Mouse (Mus musculus): ENCODE results near the gene Gm10491. TPM values are rescaled to one million over a fixed set of nuclear protein-coding genes. Genes with fewer than 3 reads are reported as not detected.

Gm10491 gene
- polyA plus RNA-seq (2015; fragmentation: Nextera tagmentation; extraction: Ambion mirVana): not detected in 2 replicates

GRCm38 (mm10) chrX:7907735-7908134 lies at the start of gene Gm10491:
Gene Gm10491 (minus strand): TSS chrX:7907835.

GRCm38 (mm10) chrX:7947108-7947899 lies 39.7 kb upstream of the Gm10491 start, which contains the start of gene Hdac6:
Gene Hdac6 (minus strand): TSS chrX:7947889.

GRCm38 (mm10) chrX:7928270-7928790 lies 20.7 kb upstream of the Gm10491 start, which contains the start of gene Eras:
Gene Eras (minus strand): TSS chrX:7928607.

GRCm38 (mm10) chrX:7919601-7920383 lies 12.2 kb upstream of the Gm10491 start, which contains the start of gene Pcsk1n:
Gene Pcsk1n (plus strand): TSS chrX:7919822.

GRCm38 (mm10) chrX:7909242-7909641 lies 1.6 kb upstream of the Gm10491 start, which contains the start of gene Gm10490:
Gene Gm10490 (plus strand): TSS chrX:7909542.

GRCm38 (mm10) chrX:7898880-7899874 lies 8.5 kb downstream of the Gm10491 start, which contains the start of the genes Pqbp1 and Timm17b:
Gene Pqbp1 (minus strand): TSS chrX:7899269.
Gene Timm17b (plus strand): TSS chrX:7899357.

GRCm38 (mm10) chrX:7883841-7884567 lies 23.6 kb downstream of the Gm10491 start, which contains the start of gene Slc35a2:
Gene Slc35a2 (plus strand): TSS chrX:7884028.

GRCm38 (mm10) chrX:7878007-7878419 lies 29.6 kb downstream of the Gm10491 start, which contains the start of gene Pim2:
Gene Pim2 (plus strand): TSS chrX:7878262.

Other genes with a start within 250 kb of the Gm10491 start
- gene Plp2, start 236.4 kb downstream of the Gm10491 start, polyA plus RNA-seq (2015; fragmentation: Nextera tagmentation; extraction: Ambion mirVana): 105 and 108 TPM in 2 replicates
- 1.1 and 1.4 TPM in 2 replicates for gene Magix, start 226.6 kb downstream of the Gm10491 start, polyA plus RNA-seq (2015; fragmentation: Nextera tagmentation; extraction: Ambion mirVana)
- gene Gpkow, start 210.7 kb downstream of the Gm10491 start, polyA plus RNA-seq (2015; fragmentation: Nextera tagmentation; extraction: Ambion mirVana): 19.0 and 19.1 TPM in 2 replicates
- 35.2 and 35.6 TPM in 2 replicates for gene Wdr45, start 193.5 kb downstream of the Gm10491 start, polyA plus RNA-seq (2015; fragmentation: Nextera tagmentation; extraction: Ambion mirVana)
- not detected in 2 replicates for gene Gm45208, start 185.6 kb downstream of the Gm10491 start, polyA plus RNA-seq (2015; fragmentation: Nextera tagmentation; extraction: Ambion mirVana)
- 17.1 and 24.0 TPM in 2 replicates for gene Praf2, start 179.4 kb downstream of the Gm10491 start, polyA plus RNA-seq (2015; fragmentation: Nextera tagmentation; extraction: Ambion mirVana)
- gene Ccdc120, start 156.9 kb downstream of the Gm10491 start, polyA plus RNA-seq (2015; fragmentation: Nextera tagmentation; extraction: Ambion mirVana): 2.5 and 3.2 TPM in 2 replicates
- 9.9 and 12.4 TPM in 2 replicates for gene Tfe3, start 145.3 kb downstream of the Gm10491 start, polyA plus RNA-seq (2015; fragmentation: Nextera tagmentation; extraction: Ambion mirVana)
- 21.5 and 23.4 TPM in 2 replicates for gene Gripap1, start 118.1 kb downstream of the Gm10491 start, polyA plus RNA-seq (2015; fragmentation: Nextera tagmentation; extraction: Ambion mirVana)
- 0.35 and 0.51 TPM in 2 replicates for gene Kcnd1, start 85.5 kb downstream of the Gm10491 start, polyA plus RNA-seq (2015; fragmentation: Nextera tagmentation; extraction: Ambion mirVana)
- gene Otud5, start 66.5 kb downstream of the Gm10491 start, polyA plus RNA-seq (2015; fragmentation: Nextera tagmentation; extraction: Ambion mirVana): 17.6 and 21.4 TPM in 2 replicates
- gene Pim2, start 29.6 kb downstream of the Gm10491 start, polyA plus RNA-seq (2015; fragmentation: Nextera tagmentation; extraction: Ambion mirVana): 1.0 and 1.1 TPM in 2 replicates
- 16.1 and 22.3 TPM in 2 replicates for gene Slc35a2, start 23.8 kb downstream of the Gm10491 start, polyA plus RNA-seq (2015; fragmentation: Nextera tagmentation; extraction: Ambion mirVana)
- 50.7 and 56.9 TPM in 2 replicates for gene Pqbp1, start 8.6 kb downstream of the Gm10491 start, polyA plus RNA-seq (2015; fragmentation: Nextera tagmentation; extraction: Ambion mirVana)
- 93.9 and 99.0 TPM in 2 replicates for gene Timm17b, start 8.5 kb downstream of the Gm10491 start, polyA plus RNA-seq (2015; fragmentation: Nextera tagmentation; extraction: Ambion mirVana)
- gene Gm10490, start 1.7 kb upstream of the Gm10491 start, polyA plus RNA-seq (2015; fragmentation: Nextera tagmentation; extraction: Ambion mirVana): not detected in 2 replicates
- gene Pcsk1n, start 12.0 kb upstream of the Gm10491 start, polyA plus RNA-seq (2015; fragmentation: Nextera tagmentation; extraction: Ambion mirVana): 0.06 and 0.21 TPM in 2 replicates
- not detected in 2 replicates for gene Eras, start 20.8 kb upstream of the Gm10491 start, polyA plus RNA-seq (2015; fragmentation: Nextera tagmentation; extraction: Ambion mirVana)
- 5.4 and 5.6 TPM in 2 replicates for gene Hdac6, start 40.1 kb upstream of the Gm10491 start, polyA plus RNA-seq (2015; fragmentation: Nextera tagmentation; extraction: Ambion mirVana)
- 0.66 and 0.77 TPM in 2 replicates for gene Gata1, start 70.2 kb upstream of the Gm10491 start, polyA plus RNA-seq (2015; fragmentation: Nextera tagmentation; extraction: Ambion mirVana)
- gene Glod5, start 110.7 kb upstream of the Gm10491 start, polyA plus RNA-seq (2015; fragmentation: Nextera tagmentation; extraction: Ambion mirVana): not detected in 2 replicates
- 9.1 and 10.1 TPM in 2 replicates for gene Suv39h1, start 166.9 kb upstream of the Gm10491 start, polyA plus RNA-seq (2015; fragmentation: Nextera tagmentation; extraction: Ambion mirVana)
- 0.35 and 0.71 TPM in 2 replicates for gene Was, start 182.7 kb upstream of the Gm10491 start, polyA plus RNA-seq (2015; fragmentation: Nextera tagmentation; extraction: Ambion mirVana)
- 10.3 and 11.4 TPM in 2 replicates for gene Wdr13, start 225.1 kb upstream of the Gm10491 start, polyA plus RNA-seq (2015; fragmentation: Nextera tagmentation; extraction: Ambion mirVana)
- gene Rbm3, start 238.0 kb upstream of the Gm10491 start, polyA plus RNA-seq (2015; fragmentation: Nextera tagmentation; extraction: Ambion mirVana): 308 and 398 TPM in 2 replicates